Mouse (Mus musculus) hindbrain, embryonic 16.5 days (tissue): ENCODE measurements at regions not wholly inside any gene's neighbourhood (a gene's known extent, or its start where the extent isn't known, plus 50 kb on each side); places are given as distances from the start of the nearest gene placed in this dataset.

Experiments used
- ATAC-seq: fragments of 200-750 bp; cut with Nextera tagmentation; 2 replicates; pipeline ENCODE4 v1.8.0; 2017; ENCODE audit warnings: moderate TSS enrichment, moderate library complexity
- H3K27ac ChIP-seq: fragments of 300-500 bp; sonication (generic); 2 replicates; pipeline ENCODE4 v1.5.1; 2014; ENCODE audit warnings: low read depth, mild to moderate bottlenecking, control low read depth, low read length, moderate library complexity
- H3K27me3 ChIP-seq: fragments of 300-500 bp; sonication (generic); replicated peaks from 2 replicates; pipeline ENCODE4 v1.6.1; 2014; ENCODE audit warnings: low read length; ENCODE audit not compliant: control insufficient read depth, insufficient read depth
- H3K36me3 ChIP-seq: fragments of 300-500 bp; sonication (generic); 2 replicates; pipeline ENCODE4 v1.6.1; 2014; ENCODE audit warnings: mild to moderate bottlenecking, low read length, moderate library complexity, mixed read lengths; ENCODE audit not compliant: control insufficient read depth, insufficient read depth
- H3K4me1 ChIP-seq: fragments of 300-500 bp; sonication (generic); 2 replicates; pipeline ENCODE4 v1.6.1; 2014; ENCODE audit warnings: low read depth, low read length; ENCODE audit not compliant: control insufficient read depth, insufficient read depth
- H3K4me2 ChIP-seq: fragments of 300-500 bp; sonication (generic); 2 replicates; pipeline ENCODE4 v1.6.1; 2014; ENCODE audit warnings: mild to moderate bottlenecking, low read length, control low read depth, moderate library complexity
- H3K4me3 ChIP-seq: fragments of 300-500 bp; sonication (generic); 2 replicates; pipeline ENCODE4 v1.5.1; 2014; ENCODE audit warnings: mild to moderate bottlenecking, low read length, control low read depth, moderate library complexity
- H3K9ac ChIP-seq: fragments of 300-500 bp; sonication (generic); 2 replicates; pipeline ENCODE4 v1.6.1; 2014; ENCODE audit warnings: low read depth, mild to moderate bottlenecking, control low read depth, low read length, moderate library complexity
- H3K9me3 ChIP-seq: fragments of 300-500 bp; sonication (generic); 2 replicates; pipeline ENCODE4 v1.6.1; 2014; ENCODE audit warnings: mild to moderate bottlenecking, low read length, moderate library complexity; ENCODE audit not compliant: control insufficient read depth
- WGBS: fragments of 180-500 bp; shearing (Covaris S2); extraction: QIAGEN DNeasy Blood & Tissue Kit; methylation state at CpG from one replicate; pipeline ENCODE4 v1.1.7; 2014; 5-methylcytosine and 5-hydroxymethylcytosine counted together

DNA sequence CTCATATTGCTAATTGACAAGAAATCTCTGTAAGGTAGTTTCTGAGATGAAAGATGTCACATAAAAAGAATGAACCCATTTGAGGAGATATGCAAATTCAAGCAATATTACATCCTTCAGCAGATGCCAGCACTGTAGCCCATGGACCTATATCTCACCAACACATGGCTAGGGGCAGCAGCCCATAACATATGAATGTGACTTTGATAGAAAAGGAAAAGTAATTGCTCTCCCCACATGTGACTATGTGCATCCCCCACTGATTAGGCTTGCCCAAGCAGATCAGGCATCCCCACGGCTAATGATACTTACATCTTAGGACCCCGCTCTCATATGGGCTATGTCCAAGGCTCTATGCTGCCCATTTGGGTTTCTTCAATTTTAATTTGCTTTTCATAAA is 56.0 kb upstream of the Bmp2k start:
- Histone ChIP-seq H3K4me3 (no peak overlapping the region), H3K27ac (no peak overlapping the region), H3K9me3 (no peaks in the 10 kb centered on the region), H3K4me2 (no peak overlapping the region), H3K27me3 (no peaks in the 10 kb centered on the region), H3K9ac (no peak overlapping the region), H3K36me3 (no peaks in the 10 kb centered on the region), H3K4me1 (no peaks in the 10 kb centered on the region; the same call in 1 of the 2 replicates)
- WGBS, result 55% methylated on average over 2 of the region's 2 CpGs
- ATAC-seq, result peak; percentile 74
